Mouse (Mus musculus) liver, postnatal 0 days (tissue): ENCODE data around the gene Zfp207.

Experiments
- CTCF ChIP-seq: sonication (generic); IDR thresholded peaks from 2 replicates; pipeline ENCODE4 v1.5.1; 2016; ENCODE audit warnings: antibody characterized with exemption, low read depth
- EP300 ChIP-seq: IDR thresholded peaks from 2 replicates; pipeline ENCODE4 v1.6.1; 2016; ENCODE audit warnings: antibody characterized with exemption, low read depth, mild to moderate bottlenecking

- no peak for TF ChIP-seq CTCF
- no peak for TF ChIP-seq EP300
Observed at GRCm38 (mm10) chr11:80368949-80369348, 14.1 kb upstream of the Zfp207 start.
